8 mouse cellular contexts compared by ENCODE assay signal in the genomic region with DNA sequence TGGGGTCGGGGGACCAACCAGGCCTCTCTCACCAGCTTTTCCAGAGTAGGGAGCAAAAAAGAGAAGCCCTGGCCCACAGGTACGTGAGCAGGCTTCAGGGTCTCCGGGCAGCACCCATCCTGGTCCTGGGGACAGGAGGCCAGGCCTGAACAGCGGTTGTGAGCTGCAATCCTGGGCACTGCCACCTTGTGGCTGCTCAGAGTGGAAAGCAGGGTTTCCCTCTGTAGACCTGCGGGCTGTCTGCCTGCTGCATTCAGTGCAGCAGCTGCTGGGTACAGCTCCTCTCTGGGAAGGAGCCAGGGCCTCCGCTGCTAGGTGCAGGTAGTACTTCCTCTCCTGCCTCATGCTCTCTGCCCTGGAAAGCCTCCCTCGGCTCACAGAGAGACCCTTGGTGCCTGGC. TPM values are rescaled to one million over a fixed set of nuclear protein-coding genes. Genes with fewer than 3 reads are reported as not detected.
DNase-seq lines count a peak whose midpoint lies in the region; ATAC-seq and TF ChIP-seq lines count a peak whose summit lies in the region.

No protein-coding gene starts in this region.

- H3K27ac ChIP-seq in spleen, adult 2 months (ENCODE audit: insufficient read depth, low read length) = no peak overlapping the region
- H3K27ac ChIP-seq in forebrain, embryonic 13.5 days = peak overlapping the region; percentile 44; the same call in 1 of the 2 replicates
- H3K27ac ChIP-seq in limb, embryonic 14.5 days (replicated peaks; ENCODE audit: low read depth, low read length) = no peak overlapping the region

- H3K27me3 ChIP-seq in spleen, adult 2 months (ENCODE audit: control insufficient read depth, insufficient read depth, low read length) = no peaks in the 10 kb centered on the region
- no peaks in the 10 kb centered on the region for H3K27me3 ChIP-seq in forebrain, embryonic 13.5 days
- no peaks in the 10 kb centered on the region for H3K27me3 ChIP-seq in limb, embryonic 14.5 days (ENCODE audit: control insufficient read depth, insufficient read depth, low read length)

- H3K9ac ChIP-seq in forebrain, embryonic 13.5 days = 0 out of 2 replicates have a peak overlapping the region, but pooled peaks have one; percentile 12
- no peak overlapping the region for H3K9ac ChIP-seq in limb, embryonic 14.5 days (ENCODE audit: low read depth, low read length, severe bottlenecking)

- peaks cover 14% of the 10 kb centered on the region for H3K36me3 ChIP-seq in spleen, adult 2 months (ENCODE audit: control insufficient read depth, insufficient read depth, low read length)
- peaks cover 55% of the 10 kb centered on the region for H3K36me3 ChIP-seq in forebrain, embryonic 13.5 days (ENCODE audit: poor library complexity, severe bottlenecking)
- peaks cover 29% of the 10 kb centered on the region for H3K36me3 ChIP-seq in limb, embryonic 14.5 days (ENCODE audit: control insufficient read depth, insufficient read depth, low read length)

- ATAC-seq in forebrain, embryonic 13.5 days = peak; percentile 70
- ATAC-seq in limb, embryonic 14.5 days (ENCODE audit: low FRiP score, low read depth) = peak; percentile 50; the same call in 1 of the 2 replicates

- peak; percentile 66 for DNase-seq in embryo, embryonic 10 days (ENCODE audit: low spot score)
- no peak for DNase-seq in embryo, embryonic 9.5 days (ENCODE audit: extremely low spot score)
- DNase-seq in spleen, adult 2 months (ENCODE audit: low read depth in 1 of 2, low spot score in 2 of 2) = no peak
- no peak for DNase-seq in spleen, postnatal 14 days (ENCODE audit: low spot score in 2 of 2)
- peak; percentile 65 for DNase-seq in limb, embryonic 14.5 days (ENCODE audit: low spot score)
- DNase-seq in right cerebral cortex, postnatal 4 days = peak; percentile 44
- no peak for DNase-seq in heart, adult 11 months

- TF ChIP-seq POLR2A in spleen, adult 2 months (IDR thresholded peaks at IDR 0.05; ENCODE audit: low read depth, low read length) = no peak
- TF ChIP-seq POLR2A in limb, embryonic 14.5 days (IDR thresholded peaks at IDR 0.05; ENCODE audit: borderline replicate concordance, extremely low read depth, insufficient read depth, insufficient read length) = no peak

- H3K4me2 ChIP-seq in forebrain, embryonic 13.5 days = no peak overlapping the region
- H3K4me2 ChIP-seq in limb, embryonic 14.5 days (replicated peaks; ENCODE audit: low read depth, low read length, severe bottlenecking) = no peak overlapping the region

- H3K4me1 ChIP-seq in spleen, adult 2 months (ENCODE audit: control insufficient read depth, insufficient read depth, insufficient read length) = no peaks in the 10 kb centered on the region
- no peaks in the 10 kb centered on the region for H3K4me1 ChIP-seq in forebrain, embryonic 13.5 days
- peaks cover 17% of the 10 kb centered on the region; the same call in 1 of the 2 replicates for H3K4me1 ChIP-seq in limb, embryonic 14.5 days (ENCODE audit: control insufficient read depth, insufficient read depth, low read length)

- H3K9me3 ChIP-seq in forebrain, embryonic 13.5 days (replicated peaks) = no peaks in the 10 kb centered on the region
- H3K9me3 ChIP-seq in limb, embryonic 14.5 days (ENCODE audit: control insufficient read depth, low read length) = no peaks in the 10 kb centered on the region

- peak; percentile 22; the same call in 1 of the 2 replicates for TF ChIP-seq CTCF in spleen, adult 2 months (IDR thresholded peaks at IDR 0.05; ENCODE audit: extremely low read depth, insufficient read depth, insufficient read length, insufficient replicate concordance)

- WGBS in spleen, adult 2 months = 87% methylated on average over 7 of the region's 7 CpGs
- 44% methylated on average over 7 of the region's 7 CpGs for WGBS in forebrain, embryonic 13.5 days
- WGBS in limb, embryonic 14.5 days = 60% methylated on average over 7 of the region's 7 CpGs

- H3K4me3 ChIP-seq in spleen, adult 2 months (ENCODE audit: extremely low read depth, insufficient read depth, insufficient read length) = no peak overlapping the region
- H3K4me3 ChIP-seq in forebrain, embryonic 13.5 days = no peak overlapping the region
- H3K4me3 ChIP-seq in limb, embryonic 14.5 days (replicated peaks; ENCODE audit: low read length) = no peak overlapping the region

RNA-seq across cellular contexts. Expression of gene Tcp11, which starts 19.0 kb away (rescaled TPM):
- 0.58 and 0.92 TPM in 2 replicates for polyA plus RNA-seq in spleen, adult 2 months (2012; rRNA removed)
- polyA plus RNA-seq in forebrain, embryonic 13.5 days (2015; fragmentation: Nextera tagmentation; extraction: Ambion mirVana) = 1.4 TPM in 2 replicates
- polyA plus RNA-seq in limb, embryonic 14.5 days (2012; rRNA removed) = 2.8 and 3.6 TPM in 2 replicates
- polyA plus RNA-seq in limb, embryonic 14.5 days (2014; fragmentation: Nextera tagmentation; extraction: Ambion mirVana) = 0.70 and 1.0 TPM in 2 replicates

Comparison
In these comparisons a context has a peak if more than half of its experiments do, and no peak if none do; other contexts are left out.
1. DNase-seq: peak in embryo, embryonic 10 days (single experiment), limb, embryonic 14.5 days (single experiment) and right cerebral cortex, postnatal 4 days (single experiment); none in embryo, embryonic 9.5 days (single experiment), spleen, adult 2 months (0 of 2), spleen, postnatal 14 days (0 of 2) and heart, adult 11 months (single experiment).